Mouse (Mus musculus) small intestine, adult 2 months (tissue): Measurements from ENCODE around the gene Pias1.

Source experiments
- CTCF ChIP-seq: fragments of 200-500 bp; IDR thresholded peaks from 2 replicates; pipeline ENCODE4 v1.5.1; 2012; ENCODE audit warnings: low read depth, mild to moderate bottlenecking, control low read depth, inconsistent platforms, low read length, moderate library complexity, mixed read lengths; ENCODE audit not compliant: insufficient replicate concordance, insufficient read length; ENCODE audit errors: extremely low read depth
- POLR2A ChIP-seq: fragments of 200-500 bp; IDR thresholded peaks from 2 replicates; pipeline ENCODE4 v1.6.1; 2012; ENCODE audit warnings: low read depth, mild to moderate bottlenecking, control low read depth, inconsistent platforms, low read length, moderate library complexity

GRCm38 (mm10) chr9:62980162-62980776 is 7.5 kb downstream of the Pias1 start:
- TF ChIP-seq CTCF = no peak
- TF ChIP-seq POLR2A = no peak
